Mouse (Mus musculus) CH12.LX (cell line): ENCODE measurements around the gene Fnbp1.

ENCODE experiments used
- CTCF ChIP-seq, 2 experiments: IDR thresholded peaks in 1 of 2; conservative IDR thresholded peaks in 1 of 2; 2 replicates each; pipeline ENCODE4 v1.5.1; 2011 to 2012; ENCODE audit warnings: low read depth in 2 of 2, low read length in 2 of 2, improper control_type of control experiment in 1 of 2, inconsistent platforms in 1 of 2, mild to moderate bottlenecking in 1 of 2, moderate library complexity in 1 of 2
- HCFC1 ChIP-seq: IDR thresholded peaks from 2 replicates; pipeline ENCODE4 v1.6.1; 2012; ENCODE audit warnings: low read depth, mild to moderate bottlenecking, inconsistent platforms, low read length, improper control_type of control experiment
- JUN ChIP-seq: IDR thresholded peaks from 2 replicates; pipeline ENCODE4 v1.6.1; 2011; ENCODE audit warnings: low read depth, mild to moderate bottlenecking, low read length, improper control_type of control experiment, moderate library complexity; ENCODE audit not compliant: insufficient read depth
- MAFK ChIP-seq: IDR thresholded peaks from 2 replicates; pipeline ENCODE4 v1.6.1; 2011; ENCODE audit warnings: low read length, improper control_type of control experiment; ENCODE audit not compliant: insufficient replicate concordance
- POLR2A ChIP-seq: IDR thresholded peaks from 2 replicates; pipeline ENCODE4 v1.6.1; 2011; ENCODE audit warnings: low read depth, mild to moderate bottlenecking, improper control_type of control experiment, low read length
- UBTF ChIP-seq: IDR thresholded peaks from 2 replicates; pipeline ENCODE4 v1.6.1; 2012; ENCODE audit warnings: low read depth, mild to moderate bottlenecking, inconsistent platforms, low read length, improper control_type of control experiment, moderate library complexity

DNA sequence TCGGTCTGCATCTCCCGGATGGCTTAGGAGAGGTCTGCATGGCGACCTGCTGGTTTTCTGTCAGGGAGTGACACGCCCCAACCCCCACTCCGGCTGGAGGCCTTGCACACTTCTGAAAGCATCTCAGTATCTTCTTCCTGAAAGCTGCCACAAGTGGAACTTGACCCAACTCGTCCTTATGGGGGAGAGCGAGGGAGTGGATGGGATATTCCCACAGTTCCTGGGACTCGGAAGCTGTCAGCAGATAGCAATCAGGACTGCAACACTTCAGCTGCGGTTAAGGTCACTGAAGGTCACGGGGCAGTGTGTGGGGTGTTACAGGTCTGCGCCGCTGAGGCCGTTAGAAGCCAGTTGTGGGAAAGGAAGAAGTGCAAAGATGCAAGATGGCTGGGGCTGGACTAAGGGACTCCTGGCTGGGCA is 6.3 kb downstream of the Fnbp1 start:
- TF ChIP-seq CTCF (conservative IDR thresholded peaks at IDR 0.05 in 1 of 2, IDR thresholded peaks at IDR 0.05 in 1 of 2; ENCODE audit: low read depth in 2 of 2, low read length in 2 of 2) = no peak
- no peak for TF ChIP-seq POLR2A
- no peak for TF ChIP-seq HCFC1
- TF ChIP-seq UBTF = no peak
- no peak for TF ChIP-seq JUN
- TF ChIP-seq MAFK = no peak
